Mouse (Mus musculus) spleen, adult 2 months (tissue): ENCODE data around the gene Arid3b.

Experiments used
- CTCF ChIP-seq: fragments of 200-500 bp; IDR thresholded peaks from 2 replicates; pipeline ENCODE4 v1.5.1; 2011; ENCODE audit warnings: mild to moderate bottlenecking, inconsistent platforms; ENCODE audit not compliant: insufficient read depth, insufficient read length, insufficient replicate concordance; ENCODE audit errors: extremely low read depth
- POLR2A ChIP-seq: fragments of 200-500 bp; IDR thresholded peaks from 2 replicates; pipeline ENCODE4 v1.6.1; 2011; ENCODE audit warnings: low read depth, low read length, inconsistent platforms

- TF ChIP-seq POLR2A (no peak), CTCF (no peak)
These were observed 36.1 kb downstream of the Arid3b start for GRCm38 (mm10) chr9:57800325-57800975.
